18 mouse cellular contexts compared by ENCODE assay signal in the genomic region with DNA sequence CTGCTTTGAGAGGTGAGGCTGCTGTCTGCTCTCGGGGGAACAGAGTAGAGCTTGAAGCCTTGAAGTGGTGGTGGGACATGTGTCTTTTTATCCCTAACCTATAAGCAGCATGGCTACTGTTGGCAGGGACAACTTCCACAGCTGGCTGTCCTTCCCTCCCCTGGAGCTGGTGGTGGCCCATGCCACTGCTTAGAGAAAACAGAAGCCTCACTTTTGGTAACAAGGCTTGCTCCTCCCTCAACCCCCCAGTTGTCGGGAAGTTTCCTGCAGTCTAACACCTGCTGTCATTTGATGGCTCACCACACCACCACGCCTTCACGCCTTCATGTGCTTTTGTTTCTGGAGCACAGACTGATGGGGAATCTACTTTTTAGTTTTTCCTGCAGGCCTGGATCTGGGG. TPM values are rescaled to one million over a fixed set of nuclear protein-coding genes. Genes with fewer than 3 reads are reported as not detected.
DNase-seq lines count a peak whose midpoint lies in the region; TF ChIP-seq lines count a peak whose summit lies in the region.
"Had no signal": no experiment of that assay in that cellular context is flagged by ENCODE, and none has a peak within 500 bp of the region (broad histone marks: within the 10 kb centered on the region; RNA-seq: fewer than 3 reads in every experiment).

No protein-coding gene starts in this region.

- TF ChIP-seq CTCF in CH12.LX (conservative IDR thresholded peaks at IDR 0.05 in 1 of 2, IDR thresholded peaks at IDR 0.05 in 1 of 2; ENCODE audit: low read depth in 2 of 2, low read length in 2 of 2) = no peak

- TF ChIP-seq EP300 in CH12.LX (IDR thresholded peaks at IDR 0.05; ENCODE audit: low read length) = no peak; the same call in 1 of the 2 replicates

- peaks cover 0 to 38% of the 10 kb centered on the region in 2 experiments for H3K36me3 ChIP-seq in CH12.LX (replicated peaks in 1 of 2; ENCODE audit: control insufficient read depth in 1 of 2, insufficient read depth in 1 of 2, low read length in 1 of 2)
- H3K36me3 ChIP-seq: embryonic facial prominence, embryonic 15.5 days; forebrain, embryonic 15.5 days; midbrain, embryonic 10.5 days had no signal

- H3K9ac ChIP-seq in CH12.LX (ENCODE audit: insufficient read depth, low read depth) = no peak overlapping the region; the same call in 1 of the 2 replicates
- H3K9ac ChIP-seq: embryonic facial prominence, embryonic 15.5 days; forebrain, embryonic 15.5 days; liver, postnatal 0 days had no signal

- H3K27me3 ChIP-seq in CH12.LX (replicated peaks) = no peaks in the 10 kb centered on the region
- H3K27me3 ChIP-seq: embryonic facial prominence, embryonic 15.5 days; forebrain, embryonic 15.5 days had no signal

- intact Hi-C loops in gastrocnemius, postnatal 36 days (cut with DNase I) = no loop called here

- dilution Hi-C loops in CH12.LX (cut with MboI; ENCODE audit: extremely low pct_ligation_motif_present, extremely low pct_unique_long_range_greater_than_20kb, low sequenced_read_pairs) = no loop called here

- H3K4me3 ChIP-seq in CH12.LX (replicated peaks in 1 of 3; ENCODE audit: low read depth in 2 of 3, low read length in 2 of 3, poor library complexity in 1 of 3) = no peak overlapping the region
- H3K4me3 ChIP-seq: embryonic facial prominence, embryonic 15.5 days; forebrain, embryonic 15.5 days; midbrain, embryonic 10.5 days had no signal

- TF ChIP-seq RAD21 in CH12.LX (IDR thresholded peaks at IDR 0.05; ENCODE audit: low read depth, low read length) = no peak

- TF ChIP-seq POLR2A in CH12.LX (IDR thresholded peaks at IDR 0.05; ENCODE audit: low read depth, low read length) = no peak

- H3K9me3 ChIP-seq in CH12.LX (replicated peaks; ENCODE audit: low read length) = no peaks in the 10 kb centered on the region
- H3K9me3 ChIP-seq: embryonic facial prominence, embryonic 15.5 days; forebrain, embryonic 15.5 days; midbrain, embryonic 10.5 days had no signal

- H3K4me2 ChIP-seq in CH12.LX (ENCODE audit: insufficient read depth, low read depth, poor library complexity, severe bottlenecking) = peak overlapping the region; percentile 93; the same call in 1 of the 2 replicates
- H3K4me2 ChIP-seq: embryonic facial prominence, embryonic 15.5 days; forebrain, embryonic 15.5 days had no signal

- peaks cover 33 to 77% of the 10 kb centered on the region in 2 experiments for H3K4me1 ChIP-seq in CH12.LX (ENCODE audit: control insufficient read depth in 1 of 2, insufficient read depth in 2 of 2)
- H3K4me1 ChIP-seq: embryonic facial prominence, embryonic 15.5 days; midbrain, embryonic 10.5 days had no signal

- H3K79me2 ChIP-seq in CH12.LX (replicated peaks; ENCODE audit: control insufficient read depth, extremely low read depth, insufficient read depth, poor library complexity, severe bottlenecking) = peaks cover 37% of the 10 kb centered on the region

- in situ Hi-C loops in CH12.LX (cut with MboI; ENCODE audit: low pct_ligation_motif_present, low pct_unique_long_range_greater_than_20kb, low sequenced_read_pairs) = loop anchor here (25.0 kb wide), 1 partner anchor 1118 kb away; no protein-coding TSS in a partner anchor

- H3K27ac ChIP-seq in CH12.LX (ENCODE audit: insufficient read depth, low read depth) = peak overlapping the region; percentile 57
- H3K27ac ChIP-seq: embryonic facial prominence, embryonic 15.5 days; forebrain, embryonic 15.5 days; hindbrain, postnatal 0 days; midbrain, embryonic 10.5 days had no signal

- peak; percentile 75 for DNase-seq in CD4-positive helper T cell, adult 2 months (ENCODE audit: low read depth, low spot score)
- DNase-seq in CH12.LX (ENCODE audit: extremely low read depth) = peak; percentile 54
- DNase-seq in naive thymus-derived CD4-positive, alpha-beta T cell, adult 2 months (ENCODE audit: low read depth) = peak; percentile 58
- DNase-seq in thymus, postnatal 14 days = peak; percentile 74
- no peak for DNase-seq in urinary bladder, adult 2 months (ENCODE audit: low spot score)
- DNase-seq in kidney, postnatal 25 days = no peak
- no peak for DNase-seq in gastrocnemius, adult 18-20 months (ENCODE audit: low spot score)
- no peak for DNase-seq in gastrocnemius, postnatal 36 days
- DNase-seq: adrenal gland, postnatal 25 days; cerebellum, adult 8-10 months; gastrocnemius, postnatal 25 days; kidney, adult 18-20 months; liver, postnatal 0 days had no signal

TF ChIP-seq in CH12.LX, 34 proteins besides CTCF, POLR2A, EP300 and RAD21:
- TF ChIP-seq UBTF (IDR thresholded peaks at IDR 0.05; ENCODE audit: low read depth, low read length) (no peak), MAX (IDR thresholded peaks at IDR 0.05; ENCODE audit: low read length) (peak; percentile 71), BHLHE40 (IDR thresholded peaks at IDR 0.05; ENCODE audit: low read depth, low read length) (peak; percentile 48), MXI1 (IDR thresholded peaks at IDR 0.05; ENCODE audit: low read depth, low read length) (peak; percentile 60; the same call in 1 of the 2 replicates), ETS1 (conservative IDR thresholded peaks at IDR 0.05; ENCODE audit: low read depth, low read length) (peak; percentile 40), CHD2 (IDR thresholded peaks at IDR 0.05; ENCODE audit: low read length) (no peak), SIN3A (IDR thresholded peaks at IDR 0.05; ENCODE audit: low read length) (0 out of 2 replicates have a peak, but pooled peaks have one; percentile 40), MYC (IDR thresholded peaks at IDR 0.05; ENCODE audit: low read depth, low read length) (peak; percentile 47; the same call in 1 of the 2 replicates)

RNA-seq across cellular contexts. Expression of gene Zc3h12d, which starts 11.9 kb away (rescaled TPM):
- total RNA-seq in CH12.LX (2012; rRNA removed) = 13.4 and 16.3 TPM in 2 replicates
- total RNA-seq in CH12.LX (2014; rRNA removed) = 10.7 and 11.8 TPM in 2 replicates
- polyA plus RNA-seq in CH12.LX (2012; ENCODE audit: insufficient read length, low read depth) = 22.5 and 28.0 TPM in 2 replicates
- polyA plus RNA-seq in urinary bladder, adult 2 months (2012; rRNA removed) = 0.28 and 0.44 TPM in 2 replicates
- under 1 TPM in 1 of 2 experiments, not detected in 1; 0.11 TPM for total RNA-seq in gastrocnemius, adult 18-20 months (2021)
- under 1 TPM; 0.05 to 0.12 TPM for total RNA-seq in gastrocnemius, postnatal 36 days (2021)
- total RNA-seq: MEL had no signal

RNA-seq across cellular contexts. Expression of gene Ppil4, which starts 51.5 kb away (rescaled TPM):
- total RNA-seq in CH12.LX (2012; rRNA removed) (26.4 and 30.9 TPM in 2 replicates), CH12.LX (2014; rRNA removed) (41.5 and 51.1 TPM in 2 replicates)
- polyA plus RNA-seq in CH12.LX (2012; ENCODE audit: insufficient read length, low read depth) = 43.6 and 45.9 TPM in 2 replicates
- 14.8 and 19.9 TPM in 2 replicates for polyA plus RNA-seq in urinary bladder, adult 2 months (2012; rRNA removed)
- 10 to 100 TPM; 10.5 to 11.9 TPM for total RNA-seq in gastrocnemius, adult 18-20 months (2021)
- total RNA-seq in gastrocnemius, postnatal 36 days (2021) = 10 to 100 TPM in 1 of 2 experiments, 1 to 10 TPM in 1; 9.2 to 11.5 TPM

RNA-seq across cellular contexts. Expression of gene Ginm1, which starts 51.5 kb away (rescaled TPM):
- 11.7 and 12.7 TPM in 2 replicates for total RNA-seq in CH12.LX (2012; rRNA removed)
- total RNA-seq in CH12.LX (2014; rRNA removed) = 33.9 and 38.2 TPM in 2 replicates
- polyA plus RNA-seq in CH12.LX (2012; ENCODE audit: insufficient read length, low read depth) = 22.5 and 27.3 TPM in 2 replicates
- polyA plus RNA-seq in urinary bladder, adult 2 months (2012; rRNA removed) = 81.8 and 82.6 TPM in 2 replicates
- 100 to 1,000 TPM; 101 to 102 TPM for total RNA-seq in gastrocnemius, adult 18-20 months (2021)
- total RNA-seq in gastrocnemius, postnatal 36 days (2021) = 100 to 1,000 TPM in 1 of 2 experiments, 10 to 100 TPM in 1; 75.8 to 106 TPM

Comparison
In these comparisons a context has a peak if more than half of its experiments do, and no peak if none do; other contexts are left out.
1. DNase-seq: peak in CD4-positive helper T cell, adult 2 months (single experiment), CH12.LX (single experiment), naive thymus-derived CD4-positive, alpha-beta T cell, adult 2 months (single experiment) and thymus, postnatal 14 days (single experiment); none in urinary bladder, adult 2 months (single experiment), kidney, postnatal 25 days (0 of 2), gastrocnemius, adult 18-20 months (single experiment) and gastrocnemius, postnatal 36 days (0 of 2).
2. RNA of gene Zc3h12d, which starts 11.9 kb away (total RNA-seq): 10.7 to 16.3 TPM in CH12.LX; 0.05 to 0.12 TPM in gastrocnemius, postnatal 36 days and 0.11 TPM in gastrocnemius, adult 18-20 months; every median in the first group is over 10 times any median in the second.